Mouse (Mus musculus) neutrophil, adult 5-6 weeks (primary cell): ENCODE results near the gene Hps4. TPM values are rescaled to one million over a fixed set of nuclear protein-coding genes. Genes with fewer than 3 reads are reported as not detected.

Source experiments
- ATAC-seq: fragments of 151-379, 151-347 bp; 2 replicates; pipeline ENCODE4 v1.8.0; 2017; ENCODE audit warnings: mild to moderate bottlenecking, moderate TSS enrichment; ENCODE audit not compliant: insufficient number of reproducible peaks, poor library complexity, low FRiP score, severe bottlenecking; ENCODE audit errors: extremely low read depth
- total RNA-seq: library from RNA; stranded (forward); fragments of 200-1000 nt; gene quantifications from 2 replicates; pipeline ENCODE4 v1.2.3, GENCODE M21; 2017

Hps4 gene
- total RNA-seq, 1 experiment from 2014 or later: 18.4 TPM

DNA sequence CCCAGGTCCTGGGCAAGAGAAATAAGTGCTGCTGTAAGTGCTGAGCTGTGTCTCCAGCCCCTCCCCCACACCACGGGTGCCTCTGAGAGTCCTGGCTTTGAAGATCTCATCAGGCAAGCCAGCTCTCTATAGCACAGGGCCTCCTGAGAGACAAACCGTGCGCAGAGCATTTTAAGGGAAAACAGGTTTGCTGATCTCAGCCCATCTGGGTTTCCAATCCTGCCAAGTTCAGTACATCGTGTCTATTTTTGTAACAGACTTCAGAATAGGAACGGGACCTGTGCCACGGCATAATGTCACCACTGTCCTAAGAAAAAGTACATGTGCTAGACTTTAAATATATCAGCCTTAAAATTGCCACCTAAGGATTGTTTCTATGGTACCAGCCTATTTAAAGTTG, 21.9 kb upstream of the Hps4 start:
- ATAC-seq: no peak

DNA sequence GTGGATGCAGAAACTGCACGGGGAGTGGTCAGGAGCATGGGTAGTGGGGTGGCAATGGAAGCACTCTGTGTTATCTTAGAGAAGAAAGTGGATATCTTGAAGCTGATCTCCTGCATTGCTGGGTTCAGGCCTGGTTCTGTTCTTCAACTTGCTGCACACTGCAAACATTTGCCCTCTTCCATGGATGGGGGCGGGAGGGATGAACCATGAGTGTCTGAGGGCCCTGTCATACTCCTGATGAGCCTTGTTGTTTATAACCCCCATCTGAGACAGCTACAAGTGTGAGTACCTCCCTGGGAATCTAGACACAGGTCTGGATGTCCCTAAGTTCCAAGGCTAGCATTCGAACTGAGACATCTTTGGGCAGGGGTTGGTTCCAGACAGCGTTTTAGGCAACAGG, 21.5 kb upstream of the Hps4 start:
- no peak for ATAC-seq

DNA sequence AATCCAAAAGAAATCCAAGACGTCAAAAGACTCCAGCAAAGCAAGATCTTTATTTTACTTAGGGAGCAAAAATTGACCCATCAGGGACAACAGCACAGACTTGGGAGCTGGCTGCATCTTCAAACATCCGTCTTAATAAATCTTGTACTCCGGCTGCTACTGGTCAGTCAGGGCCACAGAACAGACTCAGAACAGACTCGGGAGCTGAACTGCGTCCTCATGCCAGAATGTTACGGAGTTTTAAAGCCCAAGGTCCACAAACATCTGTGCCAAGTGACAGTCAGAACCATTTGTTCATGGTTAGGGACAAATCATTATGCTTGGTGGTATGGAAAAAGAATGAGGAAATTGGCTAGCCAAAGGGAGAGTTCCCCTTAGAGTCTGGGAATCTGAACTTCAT, 19.6 kb upstream of the Hps4 start:
- ATAC-seq: no peak

DNA sequence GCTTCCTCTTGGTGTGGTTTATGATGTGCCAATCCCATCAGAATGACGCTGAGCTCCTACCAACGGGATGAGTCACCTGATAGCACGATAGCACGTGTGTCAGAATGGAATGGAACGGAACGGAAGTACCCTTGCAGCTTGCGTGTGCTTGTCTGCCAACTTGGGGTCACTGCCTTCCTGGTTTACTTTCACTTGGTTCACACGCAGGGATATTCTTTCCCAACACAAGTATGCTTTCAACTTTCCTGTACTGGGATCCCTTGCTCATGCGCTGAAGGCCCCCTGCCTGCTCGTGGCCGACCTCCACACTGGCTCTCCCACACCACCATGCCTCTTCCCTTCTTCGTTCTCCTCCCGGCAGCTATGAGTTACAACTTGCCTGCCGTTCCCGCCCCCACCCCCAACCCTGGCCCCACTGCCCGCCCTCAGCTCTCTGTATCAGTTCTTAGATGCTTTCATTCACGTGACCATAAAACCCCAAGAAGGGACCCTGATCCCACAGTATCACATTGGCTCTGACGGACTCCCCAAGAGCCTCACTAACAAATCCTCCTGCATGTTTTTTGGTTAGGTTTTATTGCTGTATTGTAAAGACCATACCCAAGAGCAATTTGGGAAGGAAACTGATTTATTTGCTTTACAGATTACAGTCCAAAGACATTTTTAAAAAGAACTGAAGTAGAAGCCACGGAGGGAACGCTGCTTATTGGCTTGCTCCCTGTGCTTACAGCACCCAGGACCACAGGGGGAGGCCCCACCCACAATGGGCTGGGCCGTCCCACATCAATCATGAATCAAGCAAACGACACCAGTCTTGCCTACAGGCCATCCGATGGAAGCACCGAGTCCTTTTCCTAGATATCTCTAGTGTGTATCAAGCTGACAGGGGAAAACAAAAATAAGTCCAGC, 18.0 kb upstream of the Hps4 start:
- ATAC-seq: peak; percentile 59

DNA sequence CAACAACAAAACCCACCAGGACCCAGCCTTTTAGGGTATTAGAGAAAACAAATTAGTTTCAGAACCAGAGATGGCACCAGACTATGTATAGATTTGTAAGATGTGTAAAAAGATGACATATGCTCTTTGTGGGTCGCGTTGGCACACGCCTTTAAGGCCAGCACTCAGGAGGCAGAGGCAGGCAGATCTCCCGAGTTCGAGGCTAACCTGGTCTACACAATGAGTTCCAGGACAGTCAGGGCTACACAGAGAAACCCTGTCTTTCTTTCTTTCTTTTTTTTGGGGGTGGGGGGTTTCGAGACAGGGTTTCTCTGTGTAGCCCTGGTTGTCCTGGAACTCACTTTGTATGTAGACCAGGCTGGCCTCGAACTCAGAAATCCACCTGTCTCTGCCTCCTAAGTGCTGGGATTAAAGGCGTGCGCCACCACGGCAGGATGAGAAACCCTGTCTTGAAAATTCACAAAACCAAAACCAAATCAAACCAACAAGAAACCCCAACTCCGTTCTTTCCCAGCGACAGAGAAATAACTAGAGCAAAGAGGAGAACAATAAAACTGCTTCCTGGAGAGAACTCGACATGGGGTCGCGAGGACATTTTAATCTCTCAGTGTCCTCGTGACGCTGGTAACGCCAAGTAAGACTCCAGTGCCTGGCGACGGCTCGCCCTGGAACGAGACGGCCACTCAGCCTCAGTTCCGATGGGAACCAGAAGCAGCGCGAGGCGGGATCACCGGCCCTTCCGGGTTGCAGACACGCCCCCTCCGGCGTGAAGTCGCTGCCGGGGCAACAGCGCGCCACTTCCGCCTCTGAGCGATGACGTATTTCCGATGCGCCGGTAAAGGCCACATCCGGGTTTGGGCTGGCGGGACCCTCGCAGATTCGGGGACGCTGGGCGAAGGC, 17.1 kb upstream of the Hps4 start, which contains the start of gene Tfip11:
Gene Tfip11 (plus strand): TSS at position 813 of the 900 bp plus-strand sequence.
- peak; percentile 80 for ATAC-seq

DNA sequence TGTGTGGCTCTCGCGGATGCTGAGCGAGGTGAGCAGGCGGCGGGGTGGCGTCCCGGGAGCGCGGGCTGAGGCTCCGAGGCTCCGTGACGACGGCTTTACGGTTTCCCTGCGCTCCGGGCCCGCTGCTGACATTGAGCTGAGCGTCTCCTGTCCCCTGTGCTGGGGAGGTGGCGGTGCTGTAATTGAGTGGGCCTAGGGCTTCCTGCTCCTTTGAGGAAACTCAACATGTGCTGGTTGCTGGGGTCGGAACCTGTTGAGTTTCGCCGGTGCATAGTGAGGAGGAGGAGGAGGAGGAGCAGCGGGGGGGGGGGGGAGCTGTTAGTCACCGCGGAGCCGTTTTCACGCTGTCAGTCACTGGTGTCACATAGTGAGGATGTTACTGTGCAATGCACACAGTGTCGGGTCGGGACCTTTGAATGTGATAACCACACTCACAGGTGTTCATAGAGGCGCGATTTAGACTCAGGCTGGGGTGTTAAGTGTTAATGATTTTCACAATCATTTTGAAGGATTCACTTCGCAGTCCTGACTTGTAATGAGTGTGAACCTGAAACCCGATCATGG, 16.4 kb upstream of the Hps4 start:
- ATAC-seq: no peak

DNA sequence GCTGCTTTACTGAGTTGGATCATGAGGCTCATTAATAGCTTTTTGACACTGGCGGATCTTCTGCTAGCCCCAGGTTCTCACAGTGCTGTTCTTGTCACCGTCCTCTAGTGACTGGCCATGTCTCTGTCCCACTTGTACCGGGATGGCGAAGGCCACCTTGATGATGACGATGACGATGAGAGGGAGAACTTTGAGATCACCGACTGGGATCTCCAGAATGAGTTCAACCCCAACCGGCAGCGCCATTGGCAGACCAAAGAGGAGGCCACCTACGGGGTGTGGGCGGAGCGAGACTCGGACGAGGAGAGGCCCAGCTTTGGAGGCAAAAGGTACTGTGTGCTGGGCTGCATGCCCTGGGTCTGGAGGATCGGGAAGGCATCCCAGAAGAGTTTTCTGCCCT, 15.0 kb upstream of the Hps4 start:
- ATAC-seq: no peak

DNA sequence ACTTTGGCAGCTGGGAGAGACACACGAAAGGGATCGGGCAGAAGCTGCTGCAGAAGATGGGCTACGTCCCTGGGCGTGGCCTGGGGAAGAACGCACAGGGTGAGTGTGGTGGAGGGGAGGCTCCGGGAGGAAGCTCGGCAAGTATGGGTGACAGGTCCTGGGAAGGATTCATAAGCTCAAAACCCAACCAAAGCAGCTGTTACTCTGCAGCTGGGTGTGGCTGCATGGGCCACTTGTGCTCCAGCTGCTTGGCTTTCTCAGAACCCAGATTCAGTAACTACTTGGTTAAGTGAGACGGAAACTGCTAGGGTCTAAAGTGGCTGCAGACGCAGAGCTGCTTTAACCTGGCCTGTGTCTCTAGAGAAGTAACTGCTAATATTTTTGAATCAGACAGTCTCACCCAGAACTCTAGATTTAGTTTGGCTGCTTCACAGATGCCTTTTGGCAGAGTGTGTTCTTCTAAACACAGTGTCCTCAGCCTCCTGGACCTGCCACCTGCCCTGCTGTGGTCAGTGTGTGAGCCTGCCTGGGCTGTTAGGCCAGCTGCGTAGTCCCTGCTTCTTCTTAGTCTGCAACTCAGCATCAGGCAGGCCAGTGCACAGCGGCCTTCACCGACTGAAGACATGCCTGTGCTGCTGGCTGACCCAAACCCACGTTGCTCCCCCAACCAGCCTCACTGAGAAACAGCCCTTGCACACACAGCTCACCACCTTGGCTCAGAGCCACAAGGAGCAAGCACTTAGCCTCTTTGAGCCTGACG, 12.9 kb upstream of the Hps4 start:
- no peak for ATAC-seq

DNA sequence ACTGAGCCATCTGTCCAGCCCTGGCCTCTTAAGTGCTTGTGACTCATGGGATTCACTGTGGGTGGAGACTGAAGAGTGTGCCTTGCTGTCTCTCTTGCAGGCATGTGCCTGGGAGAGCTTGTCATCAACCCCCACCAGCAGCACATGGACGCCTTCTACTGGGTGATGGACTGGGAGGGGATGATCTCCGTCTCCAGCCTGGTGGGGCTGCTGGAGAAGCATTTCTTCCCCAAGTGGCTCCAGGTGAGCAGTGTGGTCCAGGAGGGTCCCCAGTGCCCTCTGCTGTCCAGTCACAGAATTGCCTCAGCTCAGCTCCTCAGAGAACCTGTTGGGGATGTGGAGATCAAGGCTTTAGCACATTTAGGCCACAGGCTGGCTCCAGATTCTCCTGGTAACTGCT, 7.4 kb upstream of the Hps4 start:
- peak; percentile 51 for ATAC-seq

DNA sequence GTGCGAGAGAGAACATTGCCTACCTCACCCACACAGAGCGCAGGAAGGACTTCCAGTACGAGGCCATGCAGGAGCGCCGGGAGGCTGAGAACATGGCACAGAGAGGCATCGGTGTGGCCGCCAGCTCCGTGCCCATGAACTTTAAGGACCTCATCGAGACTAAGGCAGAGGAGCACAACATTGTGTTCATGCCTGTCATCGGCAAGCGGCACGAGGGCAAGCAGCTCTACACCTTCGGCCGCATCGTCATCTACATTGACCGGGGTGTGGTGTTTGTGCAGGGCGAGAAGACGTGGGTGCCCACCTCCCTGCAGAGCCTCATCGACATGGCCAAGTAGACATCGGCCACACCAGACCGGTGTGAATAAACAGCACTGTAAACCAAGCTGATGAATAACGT, 5.9 kb upstream of the Hps4 start:
- ATAC-seq: no peak

DNA sequence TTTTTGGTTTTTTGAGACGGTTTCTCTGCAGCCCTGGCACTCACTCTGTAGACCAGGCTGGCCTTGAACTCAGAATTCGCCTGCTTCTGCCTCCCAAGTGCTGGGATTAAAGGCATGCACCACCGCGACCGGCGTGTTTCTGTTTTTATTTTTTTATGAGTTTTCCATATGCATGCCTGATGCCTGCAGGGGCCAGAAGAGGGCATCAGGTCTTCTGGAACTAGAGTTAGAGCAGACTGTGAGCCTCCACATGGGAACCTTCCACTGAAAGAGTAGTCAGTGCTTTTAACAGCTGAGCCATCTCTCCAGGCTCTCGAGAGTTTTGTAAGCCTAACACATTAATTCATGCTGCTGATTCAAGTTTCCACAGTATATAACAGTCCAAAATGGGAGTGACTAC, 3.7 kb upstream of the Hps4 start:
- ATAC-seq: no peak

DNA sequence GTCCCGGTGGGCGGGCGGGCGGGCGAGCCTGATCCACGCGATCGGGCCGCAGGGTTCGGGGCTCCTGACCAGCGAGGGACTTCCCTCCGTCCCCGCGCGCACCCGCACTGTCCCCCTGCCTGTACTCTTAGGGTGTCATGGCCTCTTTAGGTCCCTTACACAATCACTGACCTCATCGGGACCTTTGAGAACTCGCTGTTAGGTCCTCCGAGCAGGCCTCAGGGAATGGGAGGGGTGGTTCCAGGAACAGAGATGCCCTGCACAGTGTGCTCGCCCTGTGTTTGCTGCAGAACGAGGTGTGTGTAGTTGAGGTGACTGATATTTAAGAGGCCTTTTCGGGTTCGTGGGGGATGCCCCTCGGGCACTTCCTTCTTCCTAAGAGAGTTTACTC, 317 bp downstream of the Hps4 start:
- ATAC-seq: peak; percentile 40

DNA sequence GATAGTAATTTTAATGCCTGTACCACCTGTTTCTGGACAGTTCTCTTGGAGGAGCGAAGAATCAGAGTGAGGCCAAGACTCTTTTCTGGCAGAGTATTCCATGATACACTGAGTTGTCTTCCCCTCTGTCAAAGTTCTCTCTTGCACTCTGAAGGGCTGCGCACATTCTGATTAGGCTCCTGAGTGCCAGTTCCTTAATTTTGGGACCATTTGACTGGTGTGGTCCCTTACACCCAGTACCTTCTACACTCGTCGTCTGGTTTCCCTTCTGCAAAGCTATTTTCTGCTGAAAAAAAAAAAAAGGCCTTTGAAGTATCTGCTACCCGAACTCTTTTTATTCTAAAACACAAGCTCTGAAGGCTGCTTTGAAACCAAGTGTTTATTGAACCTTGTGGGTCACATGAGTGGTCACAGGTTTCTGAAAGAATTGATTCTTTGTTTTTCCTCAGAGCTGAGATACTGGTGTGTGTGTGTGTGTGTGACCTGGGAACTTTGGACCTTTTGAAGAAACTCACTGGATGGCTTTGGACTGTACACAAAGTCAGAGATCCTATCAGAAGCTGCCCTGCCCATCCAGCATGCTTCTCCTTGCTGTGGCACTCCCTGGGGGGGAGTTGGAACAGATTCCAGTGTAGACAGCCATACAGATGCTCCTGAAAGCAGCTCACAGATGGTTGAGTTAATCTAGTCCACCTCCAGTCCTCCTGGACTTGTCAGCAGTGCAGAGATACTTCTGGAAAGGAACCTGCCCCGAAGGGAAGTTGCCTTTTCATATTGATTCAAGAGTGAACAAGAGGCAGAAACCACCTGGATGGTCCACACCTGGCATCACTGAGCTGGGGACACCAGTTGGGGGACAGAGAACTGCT, 1.4 kb downstream of the Hps4 start:
- ATAC-seq: no peak

DNA sequence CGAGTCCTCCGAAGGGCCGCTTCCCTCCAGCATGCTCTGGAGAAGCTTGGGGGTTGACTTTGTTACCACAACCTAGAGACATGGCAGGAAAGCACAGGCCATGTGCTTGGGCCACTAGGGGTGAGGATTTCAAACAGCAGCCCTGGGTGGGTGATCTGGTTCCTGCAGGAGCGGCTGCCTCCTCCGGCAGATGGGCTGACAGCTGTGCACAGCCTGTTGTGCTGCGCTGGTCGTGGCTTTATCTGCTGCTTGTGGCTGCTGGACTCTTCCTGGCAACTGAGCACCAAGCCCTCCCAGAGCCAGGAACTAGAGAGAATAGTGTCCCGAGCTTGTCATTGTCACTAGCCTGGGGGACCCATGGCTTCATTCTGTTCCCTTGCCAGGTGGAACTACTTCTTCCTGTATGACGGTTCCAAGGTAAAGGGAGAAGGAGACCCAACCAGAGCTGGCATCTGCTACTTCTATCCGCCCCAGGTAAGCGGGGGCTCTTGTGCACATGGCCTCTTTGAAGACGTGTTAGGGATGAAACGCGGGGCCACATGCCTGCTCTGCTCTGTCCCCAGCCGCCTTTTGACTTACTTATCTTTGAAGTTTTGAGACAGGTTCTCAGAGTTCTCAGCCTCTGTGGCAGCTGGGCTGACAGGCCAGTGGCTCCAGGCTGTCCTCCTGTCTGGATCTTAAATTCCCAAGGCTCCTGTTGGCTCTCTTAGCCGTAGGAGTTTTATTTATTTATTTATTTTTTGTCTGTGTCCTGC, 3.5 kb downstream of the Hps4 start:
- no peak for ATAC-seq

DNA sequence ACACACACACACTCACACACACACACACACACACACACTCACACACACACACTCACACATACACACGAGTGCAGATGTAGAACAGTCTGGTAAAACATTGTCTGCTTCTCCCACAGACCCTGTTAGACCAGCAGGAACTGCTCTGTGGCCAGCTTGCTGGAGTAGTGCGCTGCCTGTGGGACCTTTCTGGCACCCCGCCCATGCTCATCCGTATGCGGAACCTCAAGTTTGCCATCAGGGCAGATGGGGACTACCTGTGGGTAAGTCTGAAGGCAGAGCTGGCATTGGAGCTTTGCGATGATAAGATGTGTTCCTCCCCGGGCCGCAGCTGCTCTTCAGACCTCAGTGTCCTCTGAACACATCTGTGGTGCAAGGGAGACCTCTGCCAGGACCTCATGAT, 6.3 kb downstream of the Hps4 start:
- ATAC-seq: no peak

DNA sequence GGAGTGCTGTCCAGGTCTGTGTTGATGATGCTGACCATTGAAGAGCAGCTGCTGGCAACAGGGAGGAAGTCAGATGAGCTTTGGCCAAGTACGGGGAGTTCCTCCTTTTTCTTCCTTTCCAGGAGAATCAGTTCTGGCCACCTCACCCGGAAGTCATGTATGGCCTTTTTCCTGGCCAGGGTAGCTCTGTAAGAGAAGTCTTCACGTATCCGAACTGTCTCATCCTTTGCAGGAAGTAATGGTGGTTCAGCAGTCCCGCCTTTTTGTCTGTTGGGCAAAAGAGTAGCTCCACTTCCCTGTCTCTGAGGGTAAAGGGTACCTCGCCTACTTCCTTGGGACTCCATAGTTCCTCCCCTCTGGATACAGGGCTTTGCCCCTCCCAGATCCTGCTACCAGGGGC, 12.6 kb downstream of the Hps4 start:
- no peak for ATAC-seq

DNA sequence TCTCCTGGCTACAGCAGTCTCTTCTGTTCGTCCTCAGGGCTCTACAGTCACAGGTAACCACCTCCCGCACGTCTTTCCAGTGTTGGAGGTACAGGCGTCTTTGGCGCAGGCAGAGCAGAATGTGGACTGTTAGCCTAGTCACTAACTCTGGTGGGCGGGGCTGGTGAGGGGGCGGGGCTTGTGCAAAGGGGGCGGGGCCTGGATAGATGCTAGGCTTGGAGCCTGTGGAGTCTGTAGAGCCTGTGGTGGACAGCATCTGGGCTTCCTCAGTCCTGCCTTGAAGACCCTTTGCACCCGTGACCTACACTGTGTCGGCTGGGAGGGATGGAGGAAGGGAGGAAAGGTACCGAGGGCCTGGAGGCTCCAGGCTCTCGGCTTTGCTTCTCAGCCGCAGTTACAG, 13.0 kb downstream of the Hps4 start, which contains the start of gene Gm6583:
Gene Gm6583 (minus strand): TSS at position 124 of the 400 bp plus-strand sequence.
- ATAC-seq: no peak
